Mouse (Mus musculus): ENCODE data around the gene Cdk5r2. TPM values are rescaled to one million over a fixed set of nuclear protein-coding genes. Genes with fewer than 3 reads are reported as not detected.
"Not testable (repeated sequence)": the region's sequence is repeated elsewhere in the genome, so short reads cannot be mapped to it uniquely, and the experiment has no call there.

Cdk5r2 gene
- total and polyA plus RNA-seq, 2 experiments = not detected

- Histone ChIP-seq H3K79me2 (ENCODE audit: control insufficient read depth, insufficient read depth, low read length) (no peaks in the 10 kb centered on the region), H3K36me3 (ENCODE audit: control insufficient read depth, insufficient read depth, low read length) (no peaks in the 10 kb centered on the region), H3K9ac (ENCODE audit: low read depth, low read length) (no peak overlapping the region), H3K27ac (replicated peaks; ENCODE audit: insufficient read depth, low read depth, low read length) (no peak overlapping the region), H3K4me1 (ENCODE audit: control insufficient read depth, insufficient read depth, low read length) (peaks cover 5% of the 10 kb centered on the region), H3K4me3 (ENCODE audit: insufficient read depth, low read depth, low read length) (no peak overlapping the region), H3K27me3 (ENCODE audit: control insufficient read depth, insufficient read depth, low read length) (no peaks in the 10 kb centered on the region)
- 97% methylated on average over 1 of the region's 1 CpGs for WGBS
- TF ChIP-seq CTCF (IDR thresholded peaks at IDR 0.05; ENCODE audit: low read depth, low read length) = no peak
- TF ChIP-seq POLR2A (IDR thresholded peaks at IDR 0.05; ENCODE audit: extremely low read depth, insufficient read depth, low read length) = no peak
- DNase-seq (ENCODE audit: extremely low read depth, low read depth, low spot score) = no peak
Observed at GRCm38 (mm10) chr1:74818509-74818908, 36.2 kb upstream of the Cdk5r2 start.

DNA sequence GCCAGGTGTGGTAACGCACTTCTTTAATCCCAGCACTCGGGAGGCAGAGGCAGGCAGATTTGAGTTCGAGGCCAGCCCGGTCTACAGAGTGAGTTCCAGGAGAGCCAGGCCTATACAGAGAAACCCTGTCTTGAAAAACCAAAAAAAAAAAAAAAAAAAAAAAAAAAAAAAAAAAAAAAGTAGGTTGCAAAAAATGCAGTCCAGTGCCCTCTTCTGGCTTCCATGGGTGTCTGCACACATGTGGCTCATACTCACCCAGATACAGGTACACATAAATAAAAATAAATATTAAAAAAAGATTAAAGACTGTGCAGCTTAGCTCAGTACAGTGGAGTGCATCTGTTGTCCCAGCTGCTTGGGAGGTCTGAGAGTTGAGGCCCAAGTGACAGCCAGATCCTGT is 31.1 kb upstream of the Cdk5r2 start:
- TF ChIP-seq CTCF (IDR thresholded peaks at IDR 0.05; ENCODE audit: low read depth, low read length) = peak; percentile 2; the same call in 1 of the 2 replicates
- 93% methylated on average over 4 of the region's 4 CpGs for WGBS
- not testable (repeated sequence) for H3K36me3 ChIP-seq (ENCODE audit: control insufficient read depth, insufficient read depth, low read length); H3K27me3 ChIP-seq (ENCODE audit: control insufficient read depth, insufficient read depth, low read length); H3K4me3 ChIP-seq (ENCODE audit: insufficient read depth, low read depth, low read length); H3K79me2 ChIP-seq (ENCODE audit: control insufficient read depth, insufficient read depth, low read length); H3K27ac ChIP-seq (replicated peaks; ENCODE audit: insufficient read depth, low read depth, low read length); DNase-seq (ENCODE audit: extremely low read depth, low read depth, low spot score); H3K9ac ChIP-seq (ENCODE audit: low read depth, low read length); H3K4me1 ChIP-seq (ENCODE audit: control insufficient read depth, insufficient read depth, low read length)

DNA sequence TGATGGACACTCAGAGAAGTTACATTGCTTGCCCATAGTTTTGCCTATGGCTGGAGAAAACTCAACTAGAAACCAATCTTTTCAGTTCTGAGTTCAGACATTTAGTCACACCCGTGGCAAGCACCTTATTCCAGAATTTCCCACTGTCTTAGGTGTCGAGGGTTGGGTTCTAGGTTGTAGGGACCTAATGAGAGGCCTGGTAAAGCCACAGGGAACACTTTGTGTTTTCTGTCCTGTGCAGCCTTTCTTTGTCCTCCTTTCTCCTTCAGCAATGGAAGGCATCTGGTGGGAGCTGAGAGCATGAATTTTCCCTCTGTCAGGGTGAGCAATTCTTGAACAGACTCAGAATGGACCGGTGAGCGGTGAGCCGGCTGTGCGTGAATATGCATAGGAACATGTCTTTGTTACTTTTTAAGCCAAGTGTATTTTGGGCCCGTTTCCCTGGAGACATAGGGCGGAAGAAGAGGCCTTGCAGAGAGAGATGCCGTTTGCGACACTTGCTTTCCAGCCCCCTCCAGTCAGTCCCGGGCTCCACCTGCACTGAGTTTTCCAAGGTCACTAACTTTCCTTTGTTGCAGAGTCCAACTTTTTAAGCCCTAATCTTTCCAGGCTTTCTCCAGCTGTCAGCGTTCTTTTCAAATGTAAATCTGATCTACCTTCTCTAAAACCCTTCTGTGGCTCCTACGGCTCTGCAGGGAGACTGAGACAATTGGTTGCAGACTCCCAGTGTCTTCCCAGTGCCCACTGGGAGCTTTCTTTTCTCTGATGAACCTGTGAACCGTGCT is 30.0 kb upstream of the Cdk5r2 start:
- TF ChIP-seq CTCF (IDR thresholded peaks at IDR 0.05; ENCODE audit: low read depth, low read length) = no peak
- no peak for TF ChIP-seq POLR2A (IDR thresholded peaks at IDR 0.05; ENCODE audit: extremely low read depth, insufficient read depth, low read length)
- WGBS = 47% methylated on average over 14 of the region's 14 CpGs
- no peaks in the 10 kb centered on the region for H3K79me2 ChIP-seq (ENCODE audit: control insufficient read depth, insufficient read depth, low read length)

GRCm38 (mm10) chr1:74830061-74830460 is 24.7 kb upstream of the Cdk5r2 start:
- Histone ChIP-seq H3K9ac (ENCODE audit: low read depth, low read length) (no peak overlapping the region), H3K27me3 (ENCODE audit: control insufficient read depth, insufficient read depth, low read length) (0 out of 2 replicates have a peak, but pooled peaks cover 2% of the 10 kb centered on the region), H3K4me3 (ENCODE audit: insufficient read depth, low read depth, low read length) (no peak overlapping the region), H3K36me3 (ENCODE audit: control insufficient read depth, insufficient read depth, low read length) (no peaks in the 10 kb centered on the region), H3K27ac (replicated peaks; ENCODE audit: insufficient read depth, low read depth, low read length) (no peak overlapping the region), H3K79me2 (ENCODE audit: control insufficient read depth, insufficient read depth, low read length) (no peaks in the 10 kb centered on the region), H3K4me1 (ENCODE audit: control insufficient read depth, insufficient read depth, low read length) (no peaks in the 10 kb centered on the region)
- no peak for TF ChIP-seq CTCF (IDR thresholded peaks at IDR 0.05; ENCODE audit: low read depth, low read length)
- TF ChIP-seq POLR2A (IDR thresholded peaks at IDR 0.05; ENCODE audit: extremely low read depth, insufficient read depth, low read length) = no peak
- DNase-seq (ENCODE audit: extremely low read depth, low read depth, low spot score) = no peak
- 72% methylated on average over 9 of the region's 9 CpGs for WGBS

More for the DNA sequence above, 30.0 kb upstream of the Cdk5r2 start:
- Histone ChIP-seq H3K4me1 (ENCODE audit: control insufficient read depth, insufficient read depth, low read length) (no peaks in the 10 kb centered on the region), H3K4me3 (ENCODE audit: insufficient read depth, low read depth, low read length) (no peak overlapping the region), H3K27me3 (ENCODE audit: control insufficient read depth, insufficient read depth, low read length) (no peaks in the 10 kb centered on the region), H3K9ac (ENCODE audit: low read depth, low read length) (no peak overlapping the region), H3K27ac (replicated peaks; ENCODE audit: insufficient read depth, low read depth, low read length) (no peak overlapping the region), H3K36me3 (ENCODE audit: control insufficient read depth, insufficient read depth, low read length) (no peaks in the 10 kb centered on the region)
- DNase-seq (ENCODE audit: extremely low read depth, low read depth, low spot score) = no peak

GRCm38 (mm10) chr1:74833255-74833654 is 21.5 kb upstream of the Cdk5r2 start:
- Histone ChIP-seq H3K27ac (replicated peaks; ENCODE audit: insufficient read depth, low read depth, low read length) (no peak overlapping the region), H3K4me1 (ENCODE audit: control insufficient read depth, insufficient read depth, low read length) (no peaks in the 10 kb centered on the region), H3K9ac (ENCODE audit: low read depth, low read length) (no peak overlapping the region), H3K4me3 (ENCODE audit: insufficient read depth, low read depth, low read length) (no peak overlapping the region), H3K36me3 (ENCODE audit: control insufficient read depth, insufficient read depth, low read length) (no peaks in the 10 kb centered on the region), H3K79me2 (ENCODE audit: control insufficient read depth, insufficient read depth, low read length) (no peaks in the 10 kb centered on the region), H3K27me3 (ENCODE audit: control insufficient read depth, insufficient read depth, low read length) (0 out of 2 replicates have a peak, but pooled peaks cover 2% of the 10 kb centered on the region)
- WGBS = 82% methylated on average over 3 of the region's 3 CpGs
- no peak for TF ChIP-seq CTCF (IDR thresholded peaks at IDR 0.05; ENCODE audit: low read depth, low read length)
- no peak for TF ChIP-seq POLR2A (IDR thresholded peaks at IDR 0.05; ENCODE audit: extremely low read depth, insufficient read depth, low read length)
- no peak for DNase-seq (ENCODE audit: extremely low read depth, low read depth, low spot score)

DNA sequence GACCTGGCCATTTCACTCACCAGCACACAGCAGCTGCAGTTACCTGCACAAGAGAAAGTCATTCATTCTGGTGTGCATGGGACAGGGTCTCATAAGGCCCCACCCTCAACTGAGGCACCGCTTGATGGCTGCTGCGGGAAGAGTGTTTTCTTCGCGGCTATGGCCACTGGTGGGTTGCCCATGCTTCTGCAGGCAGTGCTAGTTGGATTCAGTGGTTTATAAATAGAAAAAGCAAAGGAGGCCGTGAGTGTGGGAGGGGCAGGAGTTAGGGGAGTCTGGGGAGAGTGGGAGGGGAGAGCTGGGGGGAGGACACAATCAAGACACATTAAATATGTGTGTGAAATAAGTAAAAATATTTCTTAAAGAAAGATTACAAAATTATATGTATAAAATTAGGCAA is 11.6 kb upstream of the Cdk5r2 start:
- Histone ChIP-seq H3K4me3 (ENCODE audit: insufficient read depth, low read depth, low read length) (no peak overlapping the region), H3K4me1 (ENCODE audit: control insufficient read depth, insufficient read depth, low read length) (no peaks in the 10 kb centered on the region), H3K27ac (replicated peaks; ENCODE audit: insufficient read depth, low read depth, low read length) (no peak overlapping the region), H3K9ac (ENCODE audit: low read depth, low read length) (no peak overlapping the region), H3K27me3 (ENCODE audit: control insufficient read depth, insufficient read depth, low read length) (peaks cover 2% of the 10 kb centered on the region; the same call in 1 of the 2 replicates), H3K36me3 (ENCODE audit: control insufficient read depth, insufficient read depth, low read length) (no peaks in the 10 kb centered on the region), H3K79me2 (ENCODE audit: control insufficient read depth, insufficient read depth, low read length) (no peaks in the 10 kb centered on the region)
- DNase-seq (ENCODE audit: extremely low read depth, low read depth, low spot score) = no peak
- no peak for TF ChIP-seq POLR2A (IDR thresholded peaks at IDR 0.05; ENCODE audit: extremely low read depth, insufficient read depth, low read length)
- no peak for TF ChIP-seq CTCF (IDR thresholded peaks at IDR 0.05; ENCODE audit: low read depth, low read length)
- 76% methylated on average over 5 of the region's 5 CpGs for WGBS
